Mouse (Mus musculus) neural tube, embryonic 14.5 days (tissue): Measurements from ENCODE around the gene Gpn2. TPM values are rescaled to one million over a fixed set of nuclear protein-coding genes. Genes with fewer than 3 reads are reported as not detected.

Experiments used
- ATAC-seq: fragments of 200-750 bp; cut with Nextera tagmentation; 2 replicates; pipeline ENCODE4 v1.8.0; 2017; ENCODE audit warnings: low read depth, mild to moderate bottlenecking, moderate TSS enrichment, moderate library complexity
- H3K27ac ChIP-seq: fragments of 300-500 bp; sonication (generic); 2 replicates; pipeline ENCODE4 v1.5.1; 2014; ENCODE audit warnings: low read depth, mild to moderate bottlenecking, control low read depth, low read length, moderate library complexity, mixed read lengths
- H3K27me3 ChIP-seq: fragments of 300-500 bp; sonication (generic); 2 replicates; pipeline ENCODE4 v1.6.1; 2014; ENCODE audit warnings: low read length; ENCODE audit not compliant: control insufficient read depth, insufficient read depth
- H3K36me3 ChIP-seq: fragments of 300-500 bp; sonication (generic); 2 replicates; pipeline ENCODE4 v1.6.1; 2014; ENCODE audit warnings: low read length, mixed read lengths; ENCODE audit not compliant: control insufficient read depth, insufficient read depth
- H3K4me1 ChIP-seq: fragments of 300-500 bp; sonication (generic); 2 replicates; pipeline ENCODE4 v1.6.1; 2014; ENCODE audit warnings: low read length; ENCODE audit not compliant: control insufficient read depth, insufficient read depth
- H3K4me2 ChIP-seq: fragments of 300-500 bp; sonication (generic); 2 replicates; pipeline ENCODE4 v1.6.1; 2014; ENCODE audit warnings: mild to moderate bottlenecking, low read depth, low read length, control low read depth
- H3K4me3 ChIP-seq: fragments of 300-500 bp; sonication (generic); 2 replicates; pipeline ENCODE4 v1.5.1; 2014; ENCODE audit warnings: low read depth, low read length, control low read depth, mixed read lengths
- H3K9ac ChIP-seq: fragments of 300-500 bp; sonication (generic); replicated peaks from 2 replicates; pipeline ENCODE4 v1.6.1; 2014; ENCODE audit warnings: low read depth, mild to moderate bottlenecking, control low read depth, low read length, mixed read lengths
- H3K9me3 ChIP-seq: fragments of 300-500 bp; sonication (generic); 2 replicates; pipeline ENCODE4 v1.6.1; 2016; ENCODE audit warnings: low read length; ENCODE audit not compliant: control insufficient read depth
- WGBS: fragments of 180-500 bp; shearing (Covaris S2); extraction: QIAGEN DNeasy Blood & Tissue Kit; methylation state at CpG from one replicate; pipeline ENCODE4 v1.1.7; 2014; 5-methylcytosine and 5-hydroxymethylcytosine counted together
- microRNA-seq: library from miRNA; unstranded; fragments of <30 nt; microRNA quantifications from one replicate; pipeline ENCODE4, GENCODE M21; 2016
- polyA plus RNA-seq: library from polyadenylated mRNA; unstranded; fragments of >200 nt; fragmentation: Nextera tagmentation; extraction: Ambion mirVana; gene quantifications from 2 replicates; pipeline ENCODE4 v1.2.1, GENCODE M21; 2014

Gene Gpn2
- polyA plus RNA-seq, 1 experiment from 2014 or later = 18.8 TPM

GRCm38 (mm10) chr4:133631769-133632411, 47.7 kb downstream of the Gpn2 start:
- no peaks in the 10 kb centered on the region for H3K27me3 ChIP-seq
- no peak for ATAC-seq
- H3K9me3 ChIP-seq = no peaks in the 10 kb centered on the region
- H3K36me3 ChIP-seq = peaks cover 2% of the 10 kb centered on the region
- H3K4me1 ChIP-seq = peaks cover 14% of the 10 kb centered on the region
- no peak overlapping the region for H3K27ac ChIP-seq
- WGBS = 34% methylated on average over 9 of the region's 9 CpGs
- H3K4me3 ChIP-seq = peak overlapping the region; percentile 84
- H3K9ac ChIP-seq = peak overlapping the region; percentile 92
- peak overlapping the region; percentile 75 for H3K4me2 ChIP-seq

DNA sequence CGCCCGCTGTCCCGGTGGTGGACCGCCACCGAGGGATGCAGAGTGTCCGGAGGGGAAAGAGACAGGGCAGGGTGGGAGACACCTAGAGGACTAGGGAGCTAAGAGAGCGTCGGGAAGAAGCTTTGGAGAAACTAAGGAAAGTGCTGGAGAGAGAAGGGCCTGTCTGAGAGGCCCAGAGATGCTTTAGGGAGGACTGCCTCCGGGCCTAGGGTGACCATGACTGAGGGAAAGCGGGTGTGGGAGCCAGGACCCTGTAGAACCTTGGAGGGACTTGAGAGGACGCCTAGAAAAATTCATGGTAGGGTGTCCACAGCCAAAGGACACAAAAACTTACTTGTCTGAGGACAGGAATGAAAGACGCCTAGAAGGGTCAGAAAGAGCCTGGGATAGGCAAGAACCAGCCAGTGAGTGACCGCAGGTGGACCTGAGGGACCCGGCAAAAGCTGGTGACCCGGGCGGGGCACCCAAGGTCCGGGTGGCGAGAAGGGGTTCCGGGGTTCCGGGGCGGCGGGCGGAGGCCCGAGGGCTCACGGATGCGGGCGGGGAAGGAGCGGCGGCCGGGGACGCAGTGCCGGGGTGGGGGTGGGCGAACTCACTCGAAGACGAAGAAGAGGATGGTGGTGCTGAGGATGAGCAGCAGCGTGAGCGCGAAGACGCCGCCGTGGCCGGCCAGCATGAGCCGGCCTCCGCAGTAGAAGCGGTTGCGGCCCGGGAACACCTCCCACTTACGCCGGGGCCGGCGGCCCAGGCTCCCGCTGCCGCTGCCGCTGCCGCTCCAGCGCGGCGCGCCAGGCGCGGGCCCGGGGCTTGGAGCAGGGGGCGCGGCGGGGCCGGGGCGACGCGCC, 48.5 kb downstream of the Gpn2 start:
- H3K9ac ChIP-seq = peak overlapping the region; percentile 92
- H3K27me3 ChIP-seq = no peaks in the 10 kb centered on the region
- peak overlapping the region; percentile 75 for H3K4me2 ChIP-seq
- peaks cover 14% of the 10 kb centered on the region for H3K4me1 ChIP-seq
- H3K4me3 ChIP-seq = peak overlapping the region; percentile 84
- under 1% methylated on average over 54 of the region's 69 CpGs for WGBS
- H3K9me3 ChIP-seq = no peaks in the 10 kb centered on the region
- ATAC-seq = peak; percentile 79
- H3K36me3 ChIP-seq = no peaks in the 10 kb centered on the region
- H3K27ac ChIP-seq = peak overlapping the region; percentile 80

DNA sequence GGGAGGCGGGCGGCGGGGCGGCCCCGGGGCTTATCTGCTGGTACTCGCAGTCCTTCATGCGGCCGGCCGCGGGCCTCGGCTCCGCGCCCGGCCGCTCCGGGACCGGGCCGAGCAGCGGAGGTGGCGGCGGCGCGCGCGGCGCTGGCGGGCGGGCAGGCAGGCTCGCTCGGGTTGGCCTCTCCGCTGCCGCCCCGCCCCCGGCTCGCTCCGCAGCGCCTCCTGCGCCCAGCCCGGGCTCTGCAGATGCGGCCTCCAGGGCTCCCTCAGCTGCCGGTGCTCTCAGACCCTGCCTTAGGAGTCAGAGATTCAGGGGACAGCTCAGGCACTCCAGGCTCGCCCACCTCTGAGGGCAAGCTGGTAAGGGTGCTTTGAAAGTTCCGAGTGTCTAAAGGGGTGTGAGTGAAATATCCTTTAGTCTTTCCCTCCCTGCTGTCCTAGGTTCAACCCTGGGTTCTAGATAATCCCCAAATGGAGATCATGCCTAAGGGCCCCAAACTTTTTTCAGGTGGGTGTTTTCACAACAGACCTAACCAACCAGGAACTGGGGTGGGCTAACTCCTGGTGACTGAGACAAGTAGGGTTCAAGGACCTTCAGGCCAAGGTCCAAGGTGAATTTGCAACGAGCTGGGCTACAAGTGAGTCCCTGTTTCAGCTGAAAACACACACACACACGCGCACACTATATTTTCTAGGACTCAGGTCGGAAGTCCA, 49.3 kb downstream of the Gpn2 start:
- H3K27me3 ChIP-seq = no peaks in the 10 kb centered on the region
- peak overlapping the region; percentile 92 for H3K9ac ChIP-seq
- ATAC-seq = peak; percentile 90
- H3K27ac ChIP-seq = peak overlapping the region; percentile 80
- H3K4me1 ChIP-seq = peaks cover 14% of the 10 kb centered on the region
- H3K36me3 ChIP-seq = no peaks in the 10 kb centered on the region
- peak overlapping the region; percentile 75 for H3K4me2 ChIP-seq
- no peaks in the 10 kb centered on the region for H3K9me3 ChIP-seq
- 13% methylated on average over 30 of the region's 47 CpGs for WGBS
- H3K4me3 ChIP-seq = peak overlapping the region; percentile 84

GRCm38 (mm10) chr4:133634043-133634410, 49.9 kb downstream of the Gpn2 start:
- H3K27me3 ChIP-seq = no peaks in the 10 kb centered on the region
- WGBS = 84% methylated on average over 5 of the region's 5 CpGs
- no peak for ATAC-seq

More at GRCm38 (mm10) chr4:133634043-133634410, 49.9 kb downstream of the Gpn2 start:
- H3K36me3 ChIP-seq = no peaks in the 10 kb centered on the region
- no peak overlapping the region for H3K9ac ChIP-seq
- no peak overlapping the region for H3K4me2 ChIP-seq
- peaks cover 14% of the 10 kb centered on the region for H3K4me1 ChIP-seq
- H3K9me3 ChIP-seq = no peaks in the 10 kb centered on the region
- no peak overlapping the region for H3K4me3 ChIP-seq
- H3K27ac ChIP-seq = no peak overlapping the region

Small RNA genes within 50 kb of the gene (microRNA-seq; reads per million reads assigned to microRNA genes)
- gene Gm23158 = not detected

Other genes with a start within 250 kb of the Gpn2 start
- gene Wdtc1, start 230.9 kb upstream of the Gpn2 start, polyA plus RNA-seq = 22.3 and 24.5 TPM in 2 replicates
- 8.0 and 9.7 TPM in 2 replicates for gene Slc9a1, start 214.7 kb upstream of the Gpn2 start, polyA plus RNA-seq
- 0.18 TPM in 1 of 2 replicates, not detected in the other for gene Tent5b, start 104.2 kb upstream of the Gpn2 start, polyA plus RNA-seq
- 9.5 and 11.2 TPM in 2 replicates for gene Trnp1, start 85.8 kb upstream of the Gpn2 start, polyA plus RNA-seq
- gene Kdf1, start 65.4 kb upstream of the Gpn2 start, polyA plus RNA-seq = 0.20 and 0.58 TPM in 2 replicates
- 180 and 192 TPM in 2 replicates for gene Nudc, start 38.4 kb upstream of the Gpn2 start, polyA plus RNA-seq
- not detected in 2 replicates for gene Nr0b2, start 31.0 kb upstream of the Gpn2 start, polyA plus RNA-seq
- gene Gpatch3, start 9.6 kb upstream of the Gpn2 start, polyA plus RNA-seq = 6.4 and 6.7 TPM in 2 replicates
- 1.4 TPM in 2 replicates for gene Sfn, start 17.8 kb downstream of the Gpn2 start, polyA plus RNA-seq
- gene Zdhhc18, start 65.8 kb downstream of the Gpn2 start, polyA plus RNA-seq = 4.3 and 6.1 TPM in 2 replicates
- gene Pigv, start 88.3 kb downstream of the Gpn2 start, polyA plus RNA-seq = 10.9 and 13.0 TPM in 2 replicates
- 40.6 and 45.6 TPM in 2 replicates for gene Arid1a, start 172.4 kb downstream of the Gpn2 start, polyA plus RNA-seq